Mouse (Mus musculus) right cerebral cortex, adult 2 months (tissue): ENCODE measurements around the gene CK137956.

Source experiments
- DNase-seq, 2 experiments: peaks; one replicate each; pipeline ENCODE4 v3.0.0; 2021 to 2022; ENCODE audit warnings: low spot score in 2 of 2

CK137956 gene

GRCm38 (mm10) chr4:127970901-127971868 is at the start of gene CK137956:
TSS of gene CK137956 (minus strand) at chr4:127970951.
- no peak for DNase-seq

GRCm38 (mm10) chr4:128019465-128019864 is 48.7 kb upstream of the CK137956 start:
- DNase-seq, result no peak

- DNase-seq, result no peak
Measured at GRCm38 (mm10) chr4:128004797-128005452, 34.2 kb upstream of the CK137956 start.

GRCm38 (mm10) chr4:128002638-128003101 is 31.9 kb upstream of the CK137956 start:
- peak; percentile 31 to 34 for DNase-seq

GRCm38 (mm10) chr4:127999281-127999680 is 28.5 kb upstream of the CK137956 start:
- DNase-seq, result no peak

- DNase-seq, result peak; percentile 73 to 80
Measured at GRCm38 (mm10) chr4:127989347-127989995, 18.7 kb upstream of the CK137956 start.

GRCm38 (mm10) chr4:127988526-127989180 is 17.9 kb upstream of the CK137956 start:
- peak in 1 of 2 experiments; percentile 15 for DNase-seq

- DNase-seq, result peak; percentile 75 to 76
Measured at GRCm38 (mm10) chr4:127987784-127988455, 17.2 kb upstream of the CK137956 start, which contains the start of gene Csmd2. TSS of gene Csmd2 (plus strand) at chr4:127987857.

- DNase-seq, result peak; percentile 50 to 55
Measured at GRCm38 (mm10) chr4:127987270-127987669, 16.5 kb upstream of the CK137956 start.

- DNase-seq, result peak; percentile 50 to 51
Measured at GRCm38 (mm10) chr4:127986491-127987075, 15.8 kb upstream of the CK137956 start.

- peak in 1 of 2 experiments; percentile 24 for DNase-seq
Measured at GRCm38 (mm10) chr4:127985874-127986273, 15.1 kb upstream of the CK137956 start.

GRCm38 (mm10) chr4:127984426-127984825 is 13.7 kb upstream of the CK137956 start:
- DNase-seq, result no peak

- no peak for DNase-seq
Measured at GRCm38 (mm10) chr4:127981125-127981524, 10.4 kb upstream of the CK137956 start.

- DNase-seq, result no peak
Measured at GRCm38 (mm10) chr4:127972976-127973375, 2.2 kb upstream of the CK137956 start.

GRCm38 (mm10) chr4:127970018-127970421 is 731 bp downstream of the CK137956 start:
- no peak for DNase-seq

GRCm38 (mm10) chr4:127969101-127969500 is 1.6 kb downstream of the CK137956 start:
- DNase-seq, result no peak

- DNase-seq, result no peak
Measured at GRCm38 (mm10) chr4:127953006-127953710, 17.6 kb downstream of the CK137956 start.

- DNase-seq, result no peak
Measured at GRCm38 (mm10) chr4:127947696-127948095, 23.1 kb downstream of the CK137956 start.

- DNase-seq, result no peak
Measured at GRCm38 (mm10) chr4:127937474-127937873, 33.3 kb downstream of the CK137956 start.

- DNase-seq, result peak; percentile 13 to 35
Measured at GRCm38 (mm10) chr4:127935369-127935768, 35.4 kb downstream of the CK137956 start.
